Mouse (Mus musculus) adrenal gland, postnatal 25 days (tissue): ENCODE measurements around the gene Kcnh8. TPM values are rescaled to one million over a fixed set of nuclear protein-coding genes. Genes with fewer than 3 reads are reported as not detected.

ENCODE experiments used
- DNase-seq: peaks from one replicate; pipeline ENCODE4 v3.0.0; 2021; ENCODE audit warnings: mixed read lengths
- total RNA-seq: library from RNA; stranded (reverse); gene quantifications from 2 replicates; pipeline ENCODE4 v1.2.3, GENCODE M21; 2021

The Kcnh8 gene
- total RNA-seq, 1 experiment from 2014 or later, result 0.12 TPM

GRCm38 (mm10) chr17:52829678-52830077 lies 227.2 kb downstream of the Kcnh8 start:
- DNase-seq, result no peak

GRCm38 (mm10) chr17:52873195-52873594 lies 270.7 kb downstream of the Kcnh8 start:
- no peak for DNase-seq

GRCm38 (mm10) chr17:52878964-52879363 lies 276.5 kb downstream of the Kcnh8 start:
- DNase-seq, result no peak

- no peak for DNase-seq
These were observed 277.5 kb downstream of the Kcnh8 start for GRCm38 (mm10) chr17:52880051-52880450.

- DNase-seq, result no peak
These were observed 282.7 kb downstream of the Kcnh8 start for GRCm38 (mm10) chr17:52885210-52885609.

GRCm38 (mm10) chr17:52920519-52921106 lies 318.1 kb downstream of the Kcnh8 start:
- no peak for DNase-seq

- no peak for DNase-seq
These were observed 341.5 kb downstream of the Kcnh8 start for GRCm38 (mm10) chr17:52943966-52944365.

GRCm38 (mm10) chr17:52972735-52973134 lies 370.2 kb downstream of the Kcnh8 start:
- no peak for DNase-seq

- no peak for DNase-seq
These were observed 378.4 kb downstream of the Kcnh8 start for GRCm38 (mm10) chr17:52980958-52981357.
